Mouse (Mus musculus) 3134 (cell line): ENCODE measurements around the gene Glt8d2.
"Not testable (repeated sequence)": the region's sequence is repeated elsewhere in the genome, so short reads cannot be mapped to it uniquely, and the experiment has no call there.

Experiments
- DNase-seq: peaks from one replicate; pipeline ENCODE4 v3.0.0-alpha.2; 2011; ENCODE audit warnings: low spot score; ENCODE audit not compliant: insufficient read length; ENCODE audit errors: extremely low read depth

Gene Glt8d2

DNA sequence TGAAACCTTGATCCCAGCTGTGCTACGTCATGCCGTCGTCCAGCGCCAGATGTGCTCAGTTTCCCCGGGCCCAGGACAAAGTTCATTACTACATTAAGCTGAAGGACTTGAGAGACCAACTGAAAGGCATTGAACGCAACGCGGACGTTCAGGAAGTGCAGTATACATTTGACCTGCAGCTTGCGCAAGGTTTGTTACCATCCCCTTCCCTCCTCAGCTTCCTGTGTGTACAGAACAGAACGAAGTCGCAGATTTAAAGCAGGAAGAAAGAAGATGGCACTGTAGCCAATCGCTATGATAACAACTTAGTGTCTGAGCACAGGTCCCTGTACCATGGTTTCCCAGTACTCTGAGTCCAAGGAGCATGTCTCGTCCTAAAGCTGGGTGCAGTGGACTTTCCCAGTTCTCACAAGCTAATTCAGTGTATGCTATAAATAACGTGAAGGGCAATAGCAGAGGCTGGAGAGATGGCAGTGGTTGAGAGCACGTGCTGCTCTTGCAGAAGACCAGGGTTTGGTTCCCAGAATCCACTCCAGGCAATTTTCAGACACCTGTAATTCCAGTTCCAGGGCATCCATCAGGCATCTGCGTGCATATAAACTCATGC, 43.1 kb downstream of the Glt8d2 start:
- DNase-seq: no peak

DNA sequence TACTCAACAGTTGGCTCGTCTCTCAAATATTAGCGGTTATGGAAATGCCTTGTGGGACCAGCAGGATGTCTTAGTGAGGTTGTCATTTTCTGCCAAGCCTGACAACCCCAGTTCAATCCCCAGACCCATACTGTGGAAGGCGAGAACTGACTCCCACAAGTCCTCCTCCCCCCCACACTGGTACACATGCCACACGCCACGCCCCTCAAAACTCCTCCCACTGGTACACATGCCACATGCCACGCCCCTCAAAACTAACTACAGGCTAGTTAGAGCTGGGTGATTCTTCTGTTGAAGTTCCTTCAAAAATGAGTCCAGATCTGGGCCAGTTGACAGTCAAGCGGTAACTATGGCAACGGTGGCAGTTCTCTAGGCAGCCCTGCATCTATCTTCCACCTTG, 44.4 kb downstream of the Glt8d2 start:
- no peak for DNase-seq

DNA sequence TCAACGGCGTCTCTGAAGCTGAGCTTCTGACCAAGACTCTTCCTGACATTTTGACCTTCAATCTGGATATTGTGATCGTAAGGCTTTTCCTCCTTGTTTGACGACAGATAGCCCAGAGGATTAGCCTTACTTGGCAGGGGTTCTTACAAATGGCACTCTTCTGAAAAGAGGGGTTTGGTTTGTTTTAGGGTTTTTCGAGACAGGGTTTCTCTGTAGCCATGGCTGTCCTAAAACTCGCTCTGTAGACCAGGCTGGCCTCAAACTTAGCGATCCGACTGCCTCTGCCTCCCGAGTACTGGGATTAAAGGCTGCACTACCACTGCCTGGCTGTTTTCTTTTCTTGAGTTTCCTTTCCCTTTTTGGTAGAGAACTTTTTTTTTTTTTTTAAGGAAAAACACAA, 49.0 kb downstream of the Glt8d2 start:
- DNase-seq: no peak

DNA sequence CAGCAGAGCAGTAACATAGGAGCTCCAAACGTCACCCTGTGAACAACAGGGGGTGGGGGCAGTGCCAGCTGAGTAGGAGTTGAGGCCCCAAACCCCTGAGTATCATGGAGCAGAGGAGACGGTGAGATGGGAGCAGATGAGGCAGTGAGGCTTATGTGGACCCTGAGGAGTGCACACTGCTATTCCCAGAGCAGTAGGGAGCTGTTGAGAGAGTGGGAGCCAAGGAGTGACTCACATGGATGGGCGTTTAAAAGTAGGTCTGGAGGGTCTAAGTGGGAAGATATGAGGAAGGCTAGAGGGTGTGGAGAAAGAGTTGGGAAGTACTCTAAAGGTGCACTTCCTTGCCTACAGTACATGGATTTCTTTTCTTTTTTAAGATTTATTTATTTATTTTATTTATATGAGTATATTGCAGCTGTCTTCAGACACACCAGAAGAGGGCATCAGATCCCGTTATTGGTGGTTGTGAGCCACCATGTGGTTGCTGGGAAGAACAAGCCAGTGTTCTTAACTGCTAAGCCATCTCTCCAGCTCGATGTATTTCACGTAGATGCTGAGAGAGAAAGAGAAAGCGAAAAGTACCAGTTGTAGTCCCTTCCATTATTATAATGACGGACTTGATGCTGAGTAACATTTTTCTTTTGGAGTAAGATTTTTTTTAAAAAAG, 51.3 kb downstream of the Glt8d2 start:
- DNase-seq: no peak

DNA sequence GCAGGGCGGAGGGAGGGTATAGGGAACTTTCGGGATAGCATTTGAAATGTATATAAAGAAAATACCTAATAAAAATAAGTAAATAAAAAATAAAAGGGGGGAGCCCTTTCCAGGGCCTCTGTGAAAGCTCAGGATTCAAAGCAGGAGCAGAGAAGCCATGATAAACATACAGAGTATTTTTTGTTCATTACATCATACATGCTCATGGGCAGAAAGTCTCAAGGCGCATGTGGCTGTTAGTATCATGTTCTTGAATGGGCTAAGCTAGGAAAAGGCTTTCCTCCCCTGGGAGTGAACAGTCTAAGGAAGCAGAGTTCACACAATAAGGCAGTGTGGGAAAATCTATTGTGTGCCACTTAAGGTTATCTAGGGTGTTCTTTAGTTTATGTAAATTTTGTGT, 54.1 kb downstream of the Glt8d2 start:
- DNase-seq: no peak

DNA sequence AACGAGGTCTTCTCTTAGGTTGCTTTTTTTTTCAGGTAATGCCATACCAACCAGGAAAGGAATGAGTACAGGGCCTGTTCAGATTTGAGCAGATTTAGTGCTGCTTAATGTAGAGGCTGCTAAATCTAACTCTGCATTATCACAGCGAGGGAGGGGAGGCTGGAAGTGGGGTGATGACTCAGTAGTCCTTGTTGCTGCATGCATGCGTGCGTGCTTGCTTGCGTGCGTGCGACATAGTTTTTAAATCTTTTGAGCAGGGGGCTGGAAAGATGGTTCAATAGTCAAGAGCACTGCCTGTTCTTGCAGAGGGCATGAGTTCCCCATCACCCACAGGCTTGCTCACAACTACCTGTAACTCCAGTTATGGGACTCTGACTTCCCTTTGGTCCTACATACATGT, 56.1 kb downstream of the Glt8d2 start:
- DNase-seq: no peak

DNA sequence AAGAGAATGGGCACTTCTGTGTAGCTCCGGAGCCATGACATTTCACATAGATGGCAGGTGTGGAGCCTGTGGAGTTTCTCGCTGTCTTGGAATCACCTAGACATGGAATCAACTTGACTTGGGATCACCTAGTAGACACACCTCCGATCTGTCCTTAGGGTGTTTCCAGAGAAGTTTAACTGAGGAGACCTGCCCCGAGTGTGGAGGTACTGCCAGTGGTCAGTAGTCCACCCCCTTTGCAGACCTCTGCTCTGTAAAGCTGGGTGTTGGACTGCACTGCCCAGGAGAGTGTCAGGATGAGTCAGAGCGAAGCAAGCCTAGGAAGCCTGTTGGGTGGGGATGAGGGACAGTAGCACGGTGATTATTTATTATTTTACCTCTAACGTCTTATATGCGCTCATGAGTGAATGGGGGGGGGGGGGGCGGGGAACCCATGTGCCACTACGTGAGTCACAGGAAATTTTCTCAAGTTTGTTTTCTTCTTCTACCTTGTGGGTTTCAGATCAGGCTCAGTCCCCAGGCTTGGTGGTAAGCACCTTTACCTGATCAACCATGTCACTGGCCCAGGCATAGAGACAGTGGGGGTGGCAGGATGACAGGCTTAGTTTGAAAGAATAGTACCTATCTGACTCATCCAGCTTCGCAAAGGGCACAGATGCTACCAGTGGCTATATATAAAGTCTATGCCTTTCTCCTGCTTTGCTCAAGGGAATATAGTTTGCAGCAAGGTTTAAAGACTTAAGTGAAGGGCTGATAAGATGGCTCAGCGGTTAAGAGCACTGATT, 57.8 kb downstream of the Glt8d2 start:
- DNase-seq: no peak

DNA sequence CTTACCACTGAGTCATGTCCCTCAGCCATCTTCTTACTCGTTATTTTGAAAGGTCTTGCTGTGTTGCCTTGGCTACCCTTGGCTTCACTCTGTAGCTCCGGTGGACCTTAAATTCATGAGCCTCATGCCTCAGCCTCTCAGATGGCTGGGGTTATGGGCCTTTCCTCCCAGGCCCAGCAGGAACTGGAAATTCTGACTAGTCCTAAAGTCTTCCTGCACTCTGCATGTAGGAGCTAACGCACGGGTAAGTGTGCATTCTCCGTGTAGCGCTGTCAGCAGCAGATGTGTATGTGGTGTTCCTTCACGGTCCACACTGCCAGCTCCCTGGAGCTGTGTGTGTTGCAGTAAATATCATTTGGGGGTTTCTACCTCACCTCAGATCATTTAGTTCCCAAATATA, 59.3 kb downstream of the Glt8d2 start:
- DNase-seq: no peak

DNA sequence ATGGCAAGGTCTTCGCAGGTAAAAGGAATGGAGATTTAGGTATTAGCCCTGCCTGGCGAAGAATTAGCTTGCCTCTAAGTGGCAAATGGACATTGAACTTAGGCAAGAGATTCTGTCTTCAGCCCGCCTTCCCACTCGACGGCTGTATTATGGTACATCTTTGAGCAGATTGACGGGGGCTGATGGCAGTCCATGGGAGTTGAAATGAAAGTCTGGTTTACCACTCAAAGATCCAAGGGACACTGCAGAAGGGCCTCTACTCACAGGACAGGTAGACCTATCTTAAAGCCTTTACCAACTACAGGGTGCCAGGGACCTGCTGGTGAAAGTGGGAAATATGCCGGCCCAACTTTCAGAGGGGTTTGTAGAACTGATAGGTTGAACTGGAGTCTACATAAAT, 60.0 kb downstream of the Glt8d2 start:
- DNase-seq: no peak

DNA sequence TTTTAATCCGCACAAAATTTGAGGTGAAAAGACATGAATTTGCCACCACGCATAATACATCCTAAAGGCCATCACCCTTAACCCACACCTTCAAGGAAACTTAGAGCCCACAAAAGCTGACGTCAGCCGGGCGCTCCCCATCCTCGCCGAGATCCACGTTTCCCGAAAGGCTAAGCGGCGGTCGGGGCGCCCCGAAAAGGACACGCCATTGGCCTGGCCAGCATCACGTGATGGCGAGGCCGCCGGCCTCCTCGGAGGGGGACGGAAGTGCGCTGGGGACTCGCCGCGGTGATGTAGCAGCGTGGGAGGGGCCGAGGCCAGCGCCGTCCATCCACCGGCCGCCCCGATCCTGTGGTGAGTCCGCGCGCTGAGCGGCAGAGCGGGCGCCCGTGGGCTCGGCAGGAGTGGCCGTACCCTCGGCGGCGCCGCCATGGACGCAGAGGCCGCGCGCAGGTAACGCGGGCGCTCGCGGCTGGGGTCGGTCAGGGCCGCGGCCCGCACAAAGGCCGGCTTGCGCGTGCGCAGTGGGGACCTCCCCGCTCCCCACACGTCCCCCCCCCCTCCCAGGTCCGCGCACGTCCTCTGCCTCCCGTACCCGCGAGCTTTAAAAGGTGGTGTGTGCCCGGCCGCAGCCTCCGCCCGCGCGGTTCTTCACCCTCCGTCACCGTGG, 60.7 kb downstream of the Glt8d2 start, which contains the start of gene Tdg:
Gene Tdg, plus strand, starts transcription at position 243 of the 670 bp plus-strand sequence.
- peak; percentile 91 for DNase-seq

DNA sequence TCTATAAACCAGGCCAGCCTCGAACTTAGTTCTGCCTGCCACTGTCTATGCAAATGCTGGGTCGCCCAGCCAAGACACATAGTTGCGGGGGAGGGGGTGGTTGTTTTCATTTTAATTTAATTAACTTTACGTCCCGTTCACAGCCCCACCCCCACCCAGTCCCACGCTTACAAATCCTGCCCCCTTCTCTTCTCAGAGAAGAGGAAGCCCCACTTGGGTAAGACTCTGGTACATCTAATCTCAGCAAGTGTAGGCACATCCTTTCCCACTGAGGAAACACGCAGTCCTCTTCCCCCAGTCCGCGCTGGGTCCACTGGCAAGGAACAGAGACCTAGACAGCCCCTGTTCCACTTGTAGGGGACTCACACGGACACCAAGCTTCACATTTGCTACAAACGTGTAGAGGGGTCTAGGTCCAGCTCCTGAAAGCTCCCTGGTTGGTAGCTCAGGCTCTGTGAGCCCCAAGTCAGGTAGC, 61.3 kb downstream of the Glt8d2 start:
- DNase-seq: no peak

DNA sequence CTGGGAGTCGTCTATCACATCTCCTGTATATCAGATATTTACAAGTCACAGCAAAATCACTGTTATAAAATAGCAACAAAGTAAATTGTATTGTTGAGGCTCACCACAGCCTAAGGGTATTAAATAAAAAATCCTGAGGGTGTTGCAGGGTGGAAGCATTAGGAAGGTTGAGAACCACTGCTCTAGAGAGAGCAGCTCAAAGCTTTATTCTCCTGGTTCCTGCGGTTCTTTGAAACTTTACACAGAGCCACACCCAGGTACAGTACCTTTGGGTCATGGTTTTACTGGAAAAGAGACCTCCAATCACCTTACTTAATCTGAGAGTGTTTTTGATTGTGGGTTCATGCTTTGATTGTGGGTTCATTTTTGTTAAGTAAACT, 66.9 kb downstream of the Glt8d2 start:
- not testable (repeated sequence) for DNase-seq

DNA sequence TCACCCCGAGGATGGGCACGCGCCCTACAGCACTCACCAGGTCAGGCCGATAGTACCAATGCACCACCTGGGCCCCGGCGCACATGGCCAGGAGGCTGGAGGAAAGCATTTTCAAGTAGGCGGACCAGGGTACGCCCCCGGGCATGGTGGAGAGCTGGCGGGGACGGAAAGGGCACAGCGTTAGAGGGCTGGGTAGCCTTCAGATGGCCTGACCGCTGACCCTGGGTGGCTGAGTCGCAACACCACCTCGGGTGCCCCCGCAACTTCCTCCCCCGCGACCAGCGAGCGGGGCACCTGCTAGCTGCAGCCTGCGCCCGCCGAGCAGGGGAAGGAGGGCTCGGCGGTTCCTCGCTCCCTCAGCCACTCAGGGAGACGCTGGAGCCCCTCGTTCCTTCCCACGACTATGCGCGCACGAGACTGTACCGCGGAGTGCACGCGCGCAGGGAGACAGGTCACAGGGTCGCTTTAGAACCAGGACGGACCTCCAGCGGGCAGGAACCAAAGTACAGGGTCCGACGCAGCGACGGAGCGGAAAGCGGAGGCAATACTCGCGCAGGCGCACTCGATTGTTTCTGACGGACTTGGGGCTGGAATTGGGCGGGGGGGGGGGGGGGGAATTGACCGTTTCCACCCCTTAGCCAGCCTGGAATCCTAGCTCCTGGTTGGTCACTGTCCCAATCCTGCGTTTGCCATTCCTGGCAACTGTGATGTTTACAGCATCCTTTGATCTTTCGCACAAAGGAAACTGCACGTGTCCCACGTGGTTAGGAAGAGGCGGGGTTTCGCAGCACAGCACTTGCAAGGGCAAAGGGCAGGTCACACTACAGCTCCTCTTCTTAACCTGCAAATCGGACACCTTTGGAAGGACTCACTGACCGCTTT, 67.5 kb downstream of the Glt8d2 start, which contains the start of gene 1190007I07Rik:
Gene 1190007I07Rik, minus strand, starts transcription at position 558 of the 882 bp plus-strand sequence.
- DNase-seq: peak; percentile 79

DNA sequence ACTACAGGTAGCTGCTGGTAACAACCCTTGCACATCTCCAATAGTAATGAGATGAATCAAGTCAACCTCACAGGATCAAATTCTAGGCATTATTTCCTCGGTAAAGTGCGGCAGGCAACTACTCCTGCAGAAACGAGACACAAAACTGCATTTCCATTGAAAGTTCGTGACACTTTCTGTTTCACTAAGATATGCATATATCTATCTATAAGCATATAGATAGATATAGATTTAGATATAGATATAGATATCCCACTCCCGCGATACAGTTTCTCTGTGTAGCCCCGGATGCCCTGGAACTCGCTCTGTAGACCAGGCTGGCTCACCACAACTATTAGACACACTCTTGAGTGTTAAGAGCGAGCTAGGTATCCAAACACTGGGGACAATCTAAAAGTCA, 68.2 kb downstream of the Glt8d2 start:
- DNase-seq: no peak
